Mouse (Mus musculus) left cerebral cortex, postnatal 4 days (tissue): ENCODE data around the gene Epsti1. TPM values are rescaled to one million over a fixed set of nuclear protein-coding genes. Genes with fewer than 3 reads are reported as not detected.
"Not testable (repeated sequence)": the region's sequence is repeated elsewhere in the genome, so short reads cannot be mapped to it uniquely, and the experiment has no call there.

Experiments
- DNase-seq: peaks from one replicate; pipeline ENCODE4 v3.0.0-alpha.2; 2022
- intact Hi-C: fragments of 180-260 bp; cut with DNase I; formaldehyde crosslinking; loops from one replicate; pipeline ENCODE4 v1.15.1; 2025
- total RNA-seq, 2 experiments: library from RNA; stranded (reverse); gene quantifications; 2 replicates each; pipeline ENCODE4 v1.2.3; 2021

Gene Epsti1
- under 1 TPM in 1 of 2 experiments, not detected in 1; 0.24 TPM for total RNA-seq

DNA sequence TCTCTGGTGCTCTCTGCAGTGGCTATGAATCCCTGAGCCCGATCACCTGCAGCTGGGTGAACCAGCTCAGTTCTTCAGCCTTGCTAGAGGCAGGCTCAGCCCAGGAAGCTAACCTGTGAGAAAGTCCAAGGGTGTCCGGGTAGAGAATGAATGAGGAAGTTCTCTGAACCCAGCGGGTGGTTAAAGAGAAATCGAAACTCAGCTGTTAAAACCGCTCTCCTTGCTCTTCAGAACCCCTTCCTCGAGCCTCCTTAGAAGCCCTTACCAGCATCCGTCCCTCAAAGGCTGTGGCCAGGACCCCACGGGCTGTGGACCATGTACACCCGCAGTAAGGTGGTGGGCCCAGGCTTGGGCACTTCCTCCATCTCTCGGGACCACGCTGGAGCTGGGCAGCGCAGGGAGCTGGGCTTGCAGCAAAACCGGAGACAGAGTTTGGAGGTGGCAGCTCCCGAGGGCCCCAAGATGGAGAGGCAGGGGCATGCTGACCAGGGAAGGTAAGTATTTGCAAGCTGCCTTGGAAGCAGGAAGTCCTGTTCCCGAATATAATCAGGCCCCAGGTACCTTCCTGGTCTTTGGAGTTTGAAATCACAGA is at the start of gene Epsti1:
TSS of gene Epsti1 (plus strand) at position 69 of the 592 bp plus-strand sequence.
- intact Hi-C loops = no loop called here
- no peak for DNase-seq

DNA sequence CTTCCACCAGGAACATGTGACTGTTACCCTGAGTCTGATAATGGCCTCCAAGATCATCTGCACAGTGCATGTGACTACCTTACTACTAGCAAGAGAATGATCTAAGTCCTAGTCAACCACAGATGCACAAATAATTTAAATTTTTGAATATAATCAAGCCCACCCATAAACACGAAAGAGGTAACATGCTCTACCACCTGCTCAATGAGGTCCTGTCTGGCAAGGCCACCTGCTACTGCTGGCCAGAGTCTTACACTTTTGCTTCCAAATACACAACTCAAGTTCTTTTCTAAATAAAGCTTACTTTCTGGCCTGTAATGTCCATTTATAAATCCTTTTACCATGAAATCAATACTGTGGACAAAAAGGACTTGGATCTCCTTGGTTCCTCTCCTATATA is 44.1 kb upstream of the Epsti1 start:
- DNase-seq = no peak
- intact Hi-C loops = no loop called here

DNA sequence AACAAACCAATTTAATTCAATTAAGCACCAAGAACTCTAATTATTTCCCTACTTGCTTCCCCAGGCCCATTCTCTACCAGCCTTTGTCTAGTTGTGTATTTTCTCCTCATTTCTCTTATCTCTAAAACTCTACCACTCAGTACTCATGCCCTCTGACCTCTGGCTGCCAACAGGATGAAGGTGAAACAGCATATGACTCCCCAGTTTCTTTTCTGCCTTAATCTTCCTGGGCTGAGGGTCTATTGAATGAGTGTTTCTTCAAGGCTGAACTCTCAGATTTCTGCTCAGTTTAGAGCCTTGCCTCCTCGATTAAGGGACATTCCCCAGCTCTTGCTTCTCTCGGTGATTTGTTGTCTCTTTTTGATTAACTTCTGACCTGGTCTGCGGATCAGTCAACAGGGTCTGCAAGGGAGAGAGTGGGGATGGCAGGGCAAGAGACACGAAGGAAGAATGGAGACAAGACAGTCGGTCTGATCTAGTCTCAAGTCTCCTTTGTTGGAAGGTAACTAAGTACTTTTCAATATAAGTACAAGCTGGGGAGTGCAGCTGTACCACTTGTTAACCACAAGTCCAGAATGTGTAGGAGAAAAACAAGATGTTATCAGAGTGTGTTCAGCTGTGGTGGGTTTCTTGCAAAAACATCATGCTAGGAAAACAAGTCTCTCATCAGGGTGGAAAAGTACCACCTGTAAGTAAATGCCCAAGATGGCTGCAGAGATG is 43.0 kb upstream of the Epsti1 start:
- intact Hi-C loops = no loop called here
- DNase-seq = no peak

DNA sequence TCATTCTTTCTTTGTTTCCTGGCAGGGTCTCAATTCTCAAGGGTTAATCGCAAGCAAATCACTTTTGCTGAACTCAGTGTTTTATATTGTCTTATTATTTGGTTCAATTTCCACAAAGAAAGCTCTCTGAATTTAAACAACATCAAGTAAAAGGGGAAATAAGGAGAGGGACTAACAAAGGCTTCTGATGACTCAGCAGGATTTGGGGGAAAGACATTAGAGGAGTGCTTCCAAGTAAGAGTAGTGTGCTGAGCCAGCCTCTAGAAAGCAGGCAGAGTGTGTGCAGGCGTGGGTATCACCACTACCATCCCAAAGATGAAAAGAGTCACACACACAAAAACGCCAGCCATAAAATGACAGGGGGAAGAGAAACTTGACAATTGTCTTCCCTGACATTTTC is 40.0 kb upstream of the Epsti1 start:
- intact Hi-C loops = no loop called here

DNA sequence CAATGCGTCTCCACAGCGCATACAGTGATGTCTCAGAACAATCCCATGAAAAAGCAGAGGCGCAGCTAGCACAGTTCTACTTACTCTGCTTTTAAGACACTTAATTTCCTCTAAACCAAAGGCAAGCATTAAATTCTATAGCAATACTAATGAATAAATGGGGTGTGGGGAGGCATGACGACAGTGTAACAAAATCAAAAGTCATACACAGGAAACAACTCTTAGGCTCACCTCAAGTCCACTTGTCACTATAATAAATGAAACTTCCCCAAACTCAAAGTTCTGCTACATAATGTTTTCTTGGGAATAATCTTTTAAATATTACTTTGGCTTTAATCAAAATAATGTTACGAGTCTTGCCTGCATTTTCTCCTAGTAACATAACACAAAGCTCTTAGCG is 39.5 kb upstream of the Epsti1 start:
- intact Hi-C loops = no loop called here
- no peak for DNase-seq

More for the DNA sequence above, 40.0 kb upstream of the Epsti1 start:
- DNase-seq = no peak

DNA sequence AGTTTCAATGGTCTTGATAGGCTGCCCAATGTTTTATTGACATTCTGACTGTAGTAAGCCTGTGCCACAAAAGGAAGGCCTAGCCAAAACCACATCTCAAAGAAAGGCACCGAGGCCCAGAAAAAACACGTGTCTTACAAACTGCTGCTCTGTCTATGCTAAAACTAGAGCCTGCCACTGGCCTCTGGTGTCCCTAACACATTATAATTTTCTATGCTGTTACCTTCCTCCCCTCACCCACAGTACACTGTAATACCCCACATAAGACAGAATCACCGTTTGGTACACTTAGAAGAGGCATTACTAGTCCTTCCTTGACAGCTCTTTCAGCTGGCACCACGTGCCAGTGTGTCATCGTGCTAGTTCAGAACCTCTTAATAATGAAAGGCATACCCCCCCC is 36.4 kb upstream of the Epsti1 start:
- intact Hi-C loops = no loop called here
- DNase-seq = no peak

DNA sequence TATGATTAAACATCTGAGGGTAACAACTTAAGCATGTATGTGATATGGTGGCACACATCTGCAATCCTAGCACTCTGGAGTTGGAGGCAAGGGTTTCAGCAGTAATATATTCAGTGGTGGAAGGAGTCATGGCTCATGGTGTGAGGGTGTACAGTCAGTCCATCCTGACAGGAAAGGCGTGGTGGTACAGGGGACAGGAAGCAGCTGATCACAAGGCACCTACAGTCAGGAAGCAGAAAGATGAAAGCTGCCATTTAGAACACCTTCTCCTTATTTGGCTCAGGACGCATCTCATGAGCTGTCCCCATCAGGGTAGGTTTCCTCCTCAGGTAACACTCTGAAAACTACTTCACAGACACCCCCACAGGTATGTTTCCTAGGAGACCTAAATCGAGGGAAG is 33.1 kb upstream of the Epsti1 start:
- DNase-seq = no peak
- intact Hi-C loops = no loop called here

DNA sequence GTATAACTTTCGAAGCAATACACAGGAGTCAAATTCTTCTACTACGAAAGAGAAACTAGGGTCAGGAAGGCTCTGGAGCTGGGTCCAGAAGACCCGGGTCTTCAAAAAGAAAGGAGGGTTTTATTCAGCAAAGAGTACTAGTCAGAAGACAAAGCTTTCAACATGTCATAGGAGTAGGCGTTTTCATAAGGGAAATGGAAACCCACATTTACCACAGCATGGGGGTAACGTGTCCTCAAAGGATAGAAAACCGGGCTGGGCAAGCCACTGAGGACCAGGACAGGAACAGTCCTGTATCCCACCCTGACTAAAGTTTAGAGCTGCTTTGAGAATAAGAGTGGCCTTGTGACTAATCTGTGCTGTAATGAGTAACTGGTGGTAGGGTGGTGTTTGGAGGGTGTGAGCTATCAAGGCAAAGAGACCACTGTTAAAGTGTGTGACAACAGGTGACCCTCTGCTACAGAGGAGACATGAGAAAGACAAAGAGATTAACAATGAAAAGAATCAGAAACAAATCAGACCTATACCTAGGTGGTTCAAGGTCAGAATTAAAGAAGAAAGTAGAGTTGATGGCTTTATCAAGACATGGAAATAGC is 32.6 kb upstream of the Epsti1 start:
- DNase-seq = no peak
- intact Hi-C loops = no loop called here

DNA sequence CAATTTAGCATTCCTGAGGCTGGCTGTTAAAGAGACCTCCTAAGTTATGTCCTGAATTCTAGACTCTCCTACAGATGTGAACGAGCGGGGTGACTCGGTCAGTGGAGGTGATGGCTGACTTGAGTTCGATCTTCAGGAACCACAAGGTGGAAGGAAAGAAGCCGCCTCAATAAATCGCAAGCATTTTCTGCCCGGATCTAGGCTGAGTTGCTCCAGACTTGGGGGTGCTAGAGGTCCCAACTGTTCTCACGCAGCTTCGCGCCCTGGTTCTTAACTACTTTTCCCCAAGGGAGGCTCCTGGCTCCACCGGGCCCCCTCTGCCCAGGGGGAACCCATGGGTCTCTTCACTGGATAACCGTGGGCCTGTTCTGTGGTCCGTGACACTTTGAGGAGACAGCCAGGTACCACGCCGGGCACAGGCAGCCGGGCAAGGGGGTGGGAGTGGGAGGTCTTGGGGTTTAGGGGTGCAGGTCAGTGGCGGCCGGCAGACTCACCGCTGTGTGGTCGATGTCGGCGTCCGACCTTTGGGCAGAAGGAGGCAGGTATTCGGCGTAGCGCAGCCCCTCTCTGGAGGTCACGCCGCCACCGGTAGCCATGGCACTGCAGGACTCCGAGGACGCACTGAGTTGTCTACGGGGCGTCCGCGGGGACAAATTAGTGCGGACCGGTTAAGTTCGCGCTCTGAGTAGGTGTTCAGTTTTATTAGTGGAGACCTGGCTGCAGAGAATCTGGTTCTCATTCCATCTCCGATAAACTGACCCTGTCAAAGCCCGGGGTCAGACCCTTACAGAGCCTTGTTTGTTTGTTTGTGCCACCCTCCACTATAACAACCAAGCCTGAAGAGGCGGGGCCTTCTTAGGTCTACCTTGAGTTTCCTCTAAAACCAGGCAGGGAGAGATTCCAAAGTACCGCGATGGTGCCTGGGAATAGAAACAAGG is 29.5 kb upstream of the Epsti1 start, which contains the start of gene Dnajc15:
TSS of gene Dnajc15 (minus strand) at position 822 of the 938 bp plus-strand sequence.
- intact Hi-C loops = no loop called here
- peak; percentile 78 for DNase-seq

DNA sequence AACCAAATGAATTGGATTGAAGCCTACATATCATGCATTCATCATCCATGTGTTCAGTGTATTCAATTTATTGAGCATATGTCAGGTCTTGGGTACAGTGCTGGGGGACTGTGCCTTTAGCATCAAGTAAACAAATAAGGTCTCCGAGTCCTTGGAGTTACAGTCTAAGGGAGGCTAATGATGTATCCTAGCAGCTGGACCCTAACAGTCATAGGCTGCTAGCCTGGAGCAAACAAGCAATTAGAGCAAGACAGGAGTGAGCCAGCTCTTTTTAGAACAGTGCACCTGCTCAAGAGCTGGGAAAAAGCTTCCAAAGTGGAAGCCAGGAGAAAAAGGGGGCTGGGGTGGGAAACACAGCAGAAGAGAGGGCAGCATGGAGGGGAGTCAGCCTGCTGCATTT is 27.8 kb upstream of the Epsti1 start:
- DNase-seq = no peak
- intact Hi-C loops = no loop called here

DNA sequence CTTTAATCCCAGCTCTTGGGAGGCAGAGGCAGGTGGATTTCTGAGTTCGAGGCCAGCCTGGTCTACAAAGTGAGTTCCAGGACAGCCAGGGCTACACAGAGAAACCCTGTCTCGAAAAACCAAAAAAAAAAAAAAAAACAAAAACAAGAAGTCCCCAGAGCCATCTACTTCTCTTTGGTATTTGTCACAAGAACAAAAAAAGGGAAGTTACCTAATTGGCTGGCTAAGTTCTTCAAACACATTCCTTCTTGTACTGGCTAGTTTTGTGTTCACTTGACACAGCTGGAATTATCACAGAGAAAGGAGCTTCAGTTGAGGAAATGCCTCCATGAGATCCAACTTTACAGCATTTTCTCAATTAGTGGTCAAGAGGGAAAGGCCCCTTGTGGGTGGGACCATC is 26.2 kb upstream of the Epsti1 start:
- intact Hi-C loops, DNase-seq: not testable (repeated sequence)

DNA sequence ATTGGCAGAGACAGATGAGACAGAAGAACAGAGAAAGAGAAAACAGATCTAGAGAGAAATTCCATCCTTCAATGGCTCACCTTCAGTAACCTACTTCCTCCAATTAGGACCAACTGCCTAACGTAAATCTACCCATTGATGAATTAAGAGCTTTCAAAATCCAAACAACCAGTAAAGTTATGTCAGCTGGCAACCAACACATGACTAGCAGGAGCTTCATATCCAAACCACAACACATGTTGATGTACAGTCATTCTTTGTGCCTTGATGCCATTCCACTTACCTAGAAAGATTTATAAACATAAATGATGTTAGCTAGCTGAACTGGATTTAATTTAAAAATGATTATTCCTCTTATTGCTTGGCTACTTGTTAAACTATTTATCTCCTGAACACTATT is 22.0 kb upstream of the Epsti1 start:
- no peak for DNase-seq
- intact Hi-C loops = no loop called here

DNA sequence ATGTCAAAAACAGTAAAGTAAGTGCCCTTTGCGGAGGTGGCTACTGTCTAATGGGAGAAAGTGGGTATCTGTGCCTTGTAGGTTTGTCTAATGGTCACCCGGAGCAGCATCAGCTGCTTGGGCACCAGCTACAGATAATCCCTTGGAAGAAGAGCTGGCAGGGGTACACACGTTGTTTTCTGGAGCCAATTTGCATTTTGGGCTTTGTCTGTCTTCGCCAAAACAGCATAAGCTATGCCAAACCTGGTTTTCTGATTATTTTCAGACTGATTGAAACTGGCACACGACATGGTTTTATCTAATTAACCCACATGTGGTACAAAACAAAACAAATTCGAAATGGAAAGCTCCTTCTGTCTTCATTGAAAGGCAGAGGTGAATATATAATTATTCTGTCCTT is 21.4 kb upstream of the Epsti1 start:
- intact Hi-C loops = no loop called here
- DNase-seq = peak; percentile 72

DNA sequence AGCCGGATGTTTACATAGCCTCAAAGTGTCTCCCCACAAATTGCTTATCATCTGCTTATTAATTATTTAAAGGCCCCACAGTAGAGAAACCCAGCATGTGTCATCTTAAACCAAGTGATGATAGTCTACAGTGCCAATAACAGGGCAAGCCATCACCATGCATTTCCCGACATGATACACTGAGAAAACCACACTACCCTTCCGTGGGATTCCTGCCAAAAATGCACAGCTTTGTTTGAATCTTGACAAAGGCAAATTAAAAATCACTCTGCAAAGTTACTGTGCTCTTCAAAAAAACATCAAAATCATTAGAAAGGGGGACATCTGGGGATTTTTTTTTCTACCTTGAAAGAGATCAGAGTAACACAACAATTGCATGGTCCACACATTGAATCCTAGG is 17.7 kb upstream of the Epsti1 start:
- DNase-seq = no peak

DNA sequence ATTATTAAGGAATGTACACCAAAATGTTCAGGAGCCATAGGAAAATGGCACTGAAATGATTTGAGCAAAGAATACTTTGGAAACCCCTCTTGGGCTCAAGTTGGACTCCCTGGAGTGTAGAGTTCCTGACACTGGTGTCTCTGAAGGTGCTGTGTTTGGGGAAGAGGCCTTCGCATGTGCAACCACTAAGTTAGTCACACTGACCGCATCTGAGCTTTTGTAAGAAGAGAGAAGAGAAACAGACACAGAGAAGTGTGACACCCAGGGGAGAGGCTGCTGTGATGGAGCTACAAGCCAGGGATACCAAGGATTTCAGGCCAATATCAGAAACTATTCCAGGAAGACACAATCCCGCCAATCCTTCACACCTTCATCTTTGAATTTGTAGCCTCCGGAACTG is 17.1 kb upstream of the Epsti1 start:
- no peak for DNase-seq
- intact Hi-C loops = no loop called here

More for the DNA sequence above, 17.7 kb upstream of the Epsti1 start:
- intact Hi-C loops = no loop called here

DNA sequence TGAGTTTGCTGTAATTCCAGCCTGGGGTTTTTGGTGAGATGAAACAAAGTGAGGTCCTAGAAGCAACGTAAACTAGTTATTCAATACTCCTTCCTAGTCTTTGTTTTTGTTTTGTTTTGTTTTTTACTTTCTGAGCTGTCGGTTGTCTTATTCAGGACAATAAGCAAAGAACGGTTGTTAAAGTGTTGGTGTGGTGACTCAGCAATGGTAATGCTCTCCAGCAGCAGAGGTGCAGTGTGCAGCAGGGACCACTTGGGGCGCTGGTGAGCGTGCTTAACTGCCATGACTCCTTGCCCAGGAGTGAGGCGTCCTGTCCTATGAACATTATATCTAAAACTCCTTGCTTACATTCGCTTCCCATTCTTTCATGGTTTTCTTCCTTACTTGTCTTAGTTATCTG is 14.1 kb upstream of the Epsti1 start:
- intact Hi-C loops = no loop called here
- no peak for DNase-seq

DNA sequence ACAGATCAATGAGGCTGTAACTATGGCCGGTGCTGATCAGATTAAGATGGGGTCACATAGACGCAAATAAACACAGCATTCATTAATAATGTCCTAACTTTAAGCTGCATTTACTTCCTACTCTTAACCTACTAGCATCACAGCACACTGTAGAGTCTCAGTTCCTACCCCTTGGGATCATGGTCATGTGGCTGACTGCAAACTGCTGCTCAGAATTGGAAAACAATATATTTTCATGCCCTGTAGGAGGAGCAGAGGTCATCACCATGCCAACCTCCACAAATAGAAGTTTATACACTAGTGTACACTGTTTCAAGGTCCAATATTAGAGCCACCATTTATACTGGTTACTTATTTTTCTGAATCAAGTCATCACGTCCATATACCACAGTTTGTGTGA is 8.1 kb upstream of the Epsti1 start:
- intact Hi-C loops = no loop called here
- no peak for DNase-seq

DNA sequence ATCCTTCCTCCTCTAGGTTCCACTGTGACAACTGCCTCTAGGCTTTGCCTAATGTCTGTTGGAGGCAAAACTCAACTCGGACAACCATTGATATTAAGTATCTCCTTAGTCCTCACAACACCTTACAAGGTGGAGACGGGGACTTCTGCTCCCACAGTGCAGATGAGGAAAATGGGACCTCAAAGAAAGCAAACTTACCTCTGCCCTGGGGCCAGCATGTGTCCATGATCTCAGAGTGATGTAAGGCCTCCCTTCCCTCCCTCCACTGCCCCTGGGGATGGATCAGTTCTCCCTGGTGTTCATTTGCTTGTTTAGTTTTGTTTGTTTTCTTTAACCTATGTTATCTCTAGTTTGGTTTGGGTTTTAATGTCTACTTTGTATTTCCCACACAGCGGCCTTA is 1.5 kb upstream of the Epsti1 start:
- no peak for DNase-seq
- intact Hi-C loops = no loop called here

DNA sequence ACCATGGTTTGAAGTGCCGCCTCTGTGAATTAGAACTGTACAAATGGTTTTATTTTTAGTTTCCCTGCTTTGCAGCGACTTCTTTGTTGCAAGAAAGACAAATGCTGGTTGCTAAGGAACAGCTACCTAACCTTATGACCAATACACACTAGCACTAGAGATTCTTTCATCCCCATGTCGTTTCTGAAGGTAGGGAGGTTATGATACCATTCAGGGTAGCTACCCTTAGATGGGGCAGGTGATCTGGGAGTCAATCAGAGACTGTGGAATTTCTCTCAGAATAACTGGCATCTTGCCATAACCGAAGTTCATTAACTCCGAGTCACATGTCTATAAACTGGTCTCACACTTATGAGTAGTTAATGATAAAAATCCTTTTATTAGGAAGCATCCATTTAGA is 1.4 kb downstream of the Epsti1 start:
- no peak for DNase-seq
- intact Hi-C loops = no loop called here

DNA sequence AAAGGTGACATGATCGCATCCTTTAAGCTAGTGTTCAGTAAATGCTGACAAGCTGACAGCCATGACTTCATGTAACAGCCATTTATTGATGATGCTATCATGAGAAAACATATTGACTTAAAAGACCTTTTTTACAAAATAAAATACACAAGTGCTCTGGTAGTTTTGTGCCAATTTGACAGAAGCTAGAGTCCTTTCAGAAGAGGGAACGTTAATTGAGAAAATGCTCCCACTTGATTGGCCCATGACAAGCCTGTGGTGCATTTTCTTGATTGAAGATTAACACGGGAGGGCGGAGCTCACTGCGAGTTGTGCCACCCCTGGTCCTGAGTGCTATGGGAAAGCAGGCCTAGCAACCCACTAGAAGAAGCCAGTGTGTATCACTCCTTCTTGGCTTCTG is 2.5 kb downstream of the Epsti1 start:
- no peak for DNase-seq
- intact Hi-C loops = no loop called here

DNA sequence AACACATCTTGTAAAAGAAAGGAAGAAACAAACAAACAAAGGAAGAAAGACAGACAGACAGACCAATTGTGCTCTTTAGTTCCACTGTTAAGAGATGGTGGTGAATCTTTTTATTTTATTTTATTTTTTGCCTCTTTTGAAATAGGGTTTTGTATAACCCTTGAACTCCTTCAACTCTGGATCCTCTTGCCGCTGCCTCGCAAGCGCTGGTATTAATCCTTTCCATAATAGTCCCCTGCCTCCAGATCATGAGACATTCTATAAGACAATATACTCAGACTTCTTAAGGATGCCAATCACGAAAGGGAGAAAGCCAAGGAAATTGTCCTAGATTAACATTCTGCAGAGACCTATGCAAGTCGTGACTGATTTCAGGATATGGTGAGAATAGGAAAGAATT is 11.7 kb downstream of the Epsti1 start:
- intact Hi-C loops = no loop called here

More for the DNA sequence above, 11.7 kb downstream of the Epsti1 start:
- no peak for DNase-seq
